Mouse (Mus musculus) lung, embryonic 15.5 days (tissue): ENCODE measurements around the gene Anxa4. TPM values are rescaled to one million over a fixed set of nuclear protein-coding genes. Genes with fewer than 3 reads are reported as not detected.

ENCODE experiments used
- ATAC-seq: fragments of 200-750 bp; cut with Nextera tagmentation; 2 replicates; pipeline ENCODE4 v1.8.0; 2017; ENCODE audit warnings: moderate number of reproducible peaks, borderline replicate concordance; ENCODE audit not compliant: low FRiP score, low TSS enrichment; ENCODE audit errors: extremely low read depth
- H3K27ac ChIP-seq: fragments of 300-500 bp; sonication (generic); 2 replicates; pipeline ENCODE4 v1.5.1; 2015; ENCODE audit warnings: moderate library complexity, mild to moderate bottlenecking, inconsistent platforms
- H3K27me3 ChIP-seq: fragments of 300-500 bp; sonication (generic); 2 replicates; pipeline ENCODE4 v1.6.1; 2015; ENCODE audit warnings: inconsistent platforms
- H3K36me3 ChIP-seq: fragments of 300-500 bp; sonication (generic); 2 replicates; pipeline ENCODE4 v1.6.1; 2015; ENCODE audit warnings: inconsistent platforms
- H3K4me1 ChIP-seq: fragments of 300-500 bp; sonication (generic); 2 replicates; pipeline ENCODE4 v1.6.1; 2015; ENCODE audit warnings: inconsistent platforms
- H3K4me2 ChIP-seq: fragments of 300-500 bp; sonication (generic); 2 replicates; pipeline ENCODE4 v1.6.1; 2015; ENCODE audit warnings: inconsistent platforms, mild to moderate bottlenecking, moderate library complexity
- H3K4me3 ChIP-seq: fragments of 300-500 bp; sonication (generic); 2 replicates; pipeline ENCODE4 v1.5.1; 2015; ENCODE audit warnings: mild to moderate bottlenecking, inconsistent platforms
- H3K9ac ChIP-seq: fragments of 300-500 bp; sonication (generic); 2 replicates; pipeline ENCODE4 v1.6.1; 2015; ENCODE audit warnings: inconsistent platforms
- H3K9me3 ChIP-seq: fragments of 300-500 bp; sonication (generic); 2 replicates; pipeline ENCODE4 v1.6.1; 2016; ENCODE audit warnings: inconsistent platforms
- WGBS: fragments of 180-500 bp; shearing (Covaris S2); methylation state at CpG from one replicate; pipeline ENCODE4 v1.1.7; 2015; 5-methylcytosine and 5-hydroxymethylcytosine counted together
- polyA plus RNA-seq: library from polyadenylated mRNA; unstranded; fragments of >200 nt; fragmentation: Nextera tagmentation; extraction: Ambion mirVana; gene quantifications from 2 replicates; pipeline ENCODE4 v1.2.1, GENCODE M21; 2015

The Anxa4 gene
- polyA plus RNA-seq, 1 experiment from 2014 or later = 130 TPM

DNA sequence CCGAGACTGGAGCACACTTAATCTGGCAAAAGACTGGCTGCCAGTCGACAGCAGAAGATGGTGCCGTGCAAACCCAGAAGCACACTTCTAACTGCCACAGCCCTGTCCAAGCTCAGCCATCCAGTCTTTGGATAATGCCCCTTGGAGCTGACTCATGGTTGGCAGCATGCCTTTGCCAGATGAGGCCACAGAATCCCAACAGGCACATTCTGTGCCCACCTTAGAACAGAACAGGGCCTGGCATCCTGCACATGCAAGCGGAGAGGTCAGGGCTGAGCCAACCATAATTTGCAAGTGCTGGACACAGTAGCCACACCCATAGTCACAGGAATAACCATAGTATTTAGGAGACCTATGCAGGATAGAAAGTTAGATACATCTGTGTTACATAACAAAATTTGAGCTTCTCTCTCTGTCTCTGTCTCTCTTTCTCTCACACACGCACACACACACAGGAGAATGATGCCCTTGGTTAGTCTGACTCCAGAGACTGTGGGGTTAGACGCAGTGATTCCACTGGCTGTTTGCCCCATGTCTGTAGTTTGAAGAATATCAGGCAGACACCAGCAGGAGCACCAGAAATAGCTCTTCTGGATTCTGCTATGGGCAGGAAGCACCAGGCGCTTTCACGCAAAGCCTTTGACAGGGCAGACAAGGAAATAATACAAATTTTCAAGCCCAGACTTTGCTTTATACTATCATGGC lies 17.2 kb downstream of the Anxa4 start:
- Histone ChIP-seq H3K4me2 (no peak overlapping the region), H3K9me3 (no peaks in the 10 kb centered on the region), H3K9ac (no peak overlapping the region), H3K27me3 (no peaks in the 10 kb centered on the region), H3K27ac (no peak overlapping the region), H3K4me3 (no peak overlapping the region), H3K36me3 (no peaks in the 10 kb centered on the region), H3K4me1 (no peaks in the 10 kb centered on the region)
- WGBS = 87% methylated on average over 8 of the region's 8 CpGs
- no peak for ATAC-seq

DNA sequence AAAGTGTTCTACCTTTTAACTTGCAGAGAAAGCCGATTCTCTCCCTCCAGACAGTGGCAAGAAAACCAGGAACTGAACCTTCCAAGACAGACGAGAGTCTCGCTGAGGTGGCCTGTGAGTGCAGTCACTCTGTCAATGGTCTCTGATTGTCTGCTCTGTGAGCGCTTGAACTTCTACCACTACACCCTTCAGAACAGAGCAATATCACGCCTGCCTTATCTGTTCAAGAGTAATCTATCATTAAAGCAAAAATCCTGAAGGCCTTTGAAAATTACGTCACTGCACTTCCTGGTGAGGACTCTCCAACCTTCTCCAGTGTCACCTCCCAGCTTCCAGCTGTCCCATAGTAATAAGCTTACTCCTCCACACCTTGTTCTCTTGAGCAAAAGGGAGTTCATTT lies 18.4 kb downstream of the Anxa4 start:
- Histone ChIP-seq H3K9me3 (no peaks in the 10 kb centered on the region), H3K27ac (no peak overlapping the region), H3K27me3 (no peaks in the 10 kb centered on the region), H3K4me1 (no peaks in the 10 kb centered on the region), H3K36me3 (no peaks in the 10 kb centered on the region), H3K4me2 (no peak overlapping the region), H3K4me3 (no peak overlapping the region), H3K9ac (no peak overlapping the region)
- 49% methylated on average over 6 of the region's 6 CpGs for WGBS
- ATAC-seq = no peak

DNA sequence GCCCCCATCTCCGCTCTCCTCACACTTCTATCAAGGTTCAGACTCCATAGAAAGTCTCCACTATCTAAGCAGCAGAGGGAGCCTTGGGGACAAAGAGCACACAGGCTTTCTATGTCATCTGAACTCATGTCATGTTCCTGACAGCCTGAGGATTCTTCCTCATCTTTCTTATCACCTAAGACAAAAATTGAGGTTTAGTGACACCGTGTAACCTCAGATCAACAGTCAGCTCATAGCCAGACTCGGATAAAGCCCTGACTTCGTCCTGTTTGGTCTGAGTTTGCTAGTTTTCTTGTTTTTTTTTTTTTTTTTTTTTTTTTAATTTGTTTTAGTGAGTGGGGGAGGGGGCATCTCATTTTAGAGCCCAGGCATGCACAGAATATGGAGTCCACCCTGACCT lies 19.6 kb downstream of the Anxa4 start:
- Histone ChIP-seq H3K27ac (no peak overlapping the region), H3K36me3 (no peaks in the 10 kb centered on the region), H3K27me3 (no peaks in the 10 kb centered on the region), H3K9ac (no peak overlapping the region), H3K9me3 (no peaks in the 10 kb centered on the region), H3K4me1 (0 out of 2 replicates have a peak, but pooled peaks cover 3% of the 10 kb centered on the region), H3K4me2 (no peak overlapping the region), H3K4me3 (no peak overlapping the region)
- 73% methylated on average over 4 of the region's 4 CpGs for WGBS
- ATAC-seq = no peak

DNA sequence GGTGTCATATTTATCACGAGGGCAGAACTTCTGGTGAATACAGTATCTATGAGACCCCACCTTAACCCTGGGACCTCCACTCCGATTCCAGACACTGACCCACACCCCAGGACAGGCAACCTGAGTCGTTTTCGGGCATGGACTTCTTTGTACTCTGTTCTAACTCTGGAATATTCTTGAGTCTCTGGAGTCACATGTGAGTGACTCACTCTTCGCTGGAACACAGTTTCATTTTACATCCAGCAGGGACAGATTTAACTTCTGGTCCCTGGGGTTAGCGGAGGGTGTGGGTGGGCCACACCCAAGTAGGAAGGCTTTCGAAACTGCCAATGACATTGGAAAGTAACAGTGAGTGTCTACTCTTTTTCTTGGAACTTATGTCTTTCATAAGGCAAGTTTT lies 20.8 kb downstream of the Anxa4 start:
- Histone ChIP-seq H3K9ac (no peak overlapping the region), H3K27ac (no peak overlapping the region), H3K4me3 (no peak overlapping the region), H3K4me2 (no peak overlapping the region), H3K36me3 (no peaks in the 10 kb centered on the region), H3K27me3 (no peaks in the 10 kb centered on the region), H3K9me3 (no peaks in the 10 kb centered on the region), H3K4me1 (0 out of 2 replicates have a peak, but pooled peaks cover 3% of the 10 kb centered on the region)
- ATAC-seq = no peak
- WGBS = 70% methylated on average over 7 of the region's 7 CpGs

DNA sequence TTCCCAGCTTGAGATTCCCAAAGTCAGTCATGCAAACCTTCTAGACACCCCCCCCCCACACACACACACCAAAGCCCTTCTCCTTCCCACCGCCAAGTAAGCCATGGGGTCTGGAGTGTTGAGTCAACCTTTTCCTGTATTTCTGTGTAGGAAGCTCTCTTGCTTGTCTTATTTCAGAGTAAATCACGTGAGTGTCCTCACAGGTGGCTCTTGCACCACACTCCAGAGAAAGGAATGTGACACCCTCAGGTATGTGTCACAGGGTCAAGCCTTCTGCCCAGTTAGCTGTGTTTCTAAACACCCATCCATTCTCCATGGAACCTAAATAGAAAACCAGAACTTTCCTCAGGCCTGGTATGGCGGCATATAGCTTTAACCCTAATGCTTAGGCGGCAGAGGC lies 24.4 kb downstream of the Anxa4 start:
- no peak for ATAC-seq
- Histone ChIP-seq H3K27me3 (no peaks in the 10 kb centered on the region), H3K36me3 (no peaks in the 10 kb centered on the region), H3K4me1 (peaks cover 9% of the 10 kb centered on the region; the same call in 1 of the 2 replicates), H3K27ac (no peak overlapping the region), H3K4me3 (no peak overlapping the region), H3K9me3 (no peaks in the 10 kb centered on the region), H3K9ac (no peak overlapping the region), H3K4me2 (no peak overlapping the region)
- WGBS = 64% methylated on average over 4 of the region's 4 CpGs

DNA sequence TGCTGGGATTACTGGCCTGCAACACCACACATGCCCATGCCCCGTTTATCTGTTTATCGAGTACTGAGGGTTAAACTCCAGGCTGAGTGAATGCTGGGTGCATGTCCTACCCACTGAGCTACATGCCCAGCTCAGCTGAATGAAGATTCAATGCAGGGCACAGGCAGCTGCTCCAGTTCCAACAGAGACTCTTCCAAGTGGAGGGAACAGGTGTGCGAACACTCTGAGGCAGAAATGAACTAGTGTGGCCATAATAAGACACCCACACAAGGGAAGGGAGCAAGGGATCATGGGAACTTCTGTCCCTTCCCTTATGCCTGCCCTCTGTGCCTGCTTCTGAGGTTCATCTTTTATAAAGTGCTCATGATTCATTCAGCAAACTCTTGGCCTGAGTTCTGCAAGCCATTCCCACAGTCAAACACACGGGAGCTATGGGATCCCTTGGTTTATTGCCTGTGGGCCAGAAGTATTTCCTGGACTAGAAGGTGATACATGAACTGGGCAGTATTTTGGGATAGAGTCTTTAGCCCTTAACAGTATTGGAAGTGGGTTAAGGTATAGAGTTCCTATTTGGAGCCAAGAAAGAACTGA lies 25.1 kb downstream of the Anxa4 start:
- Histone ChIP-seq H3K4me1 (peaks cover 9% of the 10 kb centered on the region; the same call in 1 of the 2 replicates), H3K9me3 (no peaks in the 10 kb centered on the region), H3K9ac (no peak overlapping the region), H3K27ac (no peak overlapping the region), H3K4me2 (no peak overlapping the region), H3K36me3 (no peaks in the 10 kb centered on the region), H3K27me3 (no peaks in the 10 kb centered on the region), H3K4me3 (no peak overlapping the region)
- no peak for ATAC-seq
- 80% methylated on average over 4 of the region's 4 CpGs for WGBS

DNA sequence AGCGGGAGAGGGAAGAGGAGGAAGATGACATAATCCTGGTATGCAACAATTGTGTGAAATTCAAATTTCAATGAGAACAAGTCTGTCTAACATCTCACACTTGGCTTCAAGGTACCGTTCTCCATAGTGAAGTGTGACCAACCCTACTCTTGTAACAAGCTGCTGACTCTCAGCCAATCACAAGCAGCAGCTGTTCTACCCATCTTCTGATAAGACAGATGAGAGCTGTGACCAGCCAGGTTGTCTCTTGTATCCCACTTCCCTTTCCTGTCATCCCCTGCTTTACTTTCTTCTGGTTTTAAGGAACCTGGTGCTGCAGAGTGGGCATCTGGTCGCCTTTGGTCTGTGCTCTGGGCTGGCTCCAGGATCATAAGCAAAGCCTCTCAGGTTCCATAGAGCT lies 25.9 kb downstream of the Anxa4 start:
- Histone ChIP-seq H3K36me3 (no peaks in the 10 kb centered on the region), H3K9me3 (no peaks in the 10 kb centered on the region), H3K4me2 (no peak overlapping the region), H3K9ac (no peak overlapping the region), H3K4me1 (peaks cover 9% of the 10 kb centered on the region; the same call in 1 of the 2 replicates), H3K4me3 (no peak overlapping the region), H3K27me3 (no peaks in the 10 kb centered on the region), H3K27ac (no peak overlapping the region)
- 61% methylated on average over 3 of the region's 3 CpGs for whole genome bisulfite sequencing
- ATAC-seq = no peak

DNA sequence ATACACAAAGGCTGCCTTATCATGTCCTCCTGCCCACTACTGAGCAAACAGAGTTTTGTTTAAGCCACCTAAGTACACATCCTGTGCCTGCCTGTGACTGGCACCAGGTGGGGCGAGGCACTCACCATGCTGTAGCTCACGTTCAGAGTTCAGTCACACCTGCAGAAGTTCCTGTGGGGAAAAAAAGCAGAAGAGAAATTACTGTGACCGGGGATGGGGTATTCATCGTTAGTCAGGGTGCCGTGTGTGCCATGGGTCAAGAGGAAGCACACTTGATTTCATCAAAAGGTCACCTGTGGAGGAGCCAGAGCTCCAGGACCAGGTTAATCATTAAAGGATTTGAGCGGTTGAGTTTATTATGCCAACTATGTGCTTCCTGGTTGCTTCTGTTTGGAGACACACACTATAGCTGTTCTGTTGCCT lies 27.7 kb downstream of the Anxa4 start:
- peaks cover 9% of the 10 kb centered on the region; the same call in 1 of the 2 replicates for H3K4me1 ChIP-seq
- WGBS = 41% methylated on average over 6 of the region's 6 CpGs
- peak overlapping the region; percentile 75 for H3K27ac ChIP-seq
- no peaks in the 10 kb centered on the region for H3K9me3 ChIP-seq
- no peaks in the 10 kb centered on the region for H3K27me3 ChIP-seq
- ATAC-seq = peak; percentile 42; the same call in 1 of the 2 replicates
- no peak overlapping the region for H3K4me2 ChIP-seq
- no peaks in the 10 kb centered on the region for H3K36me3 ChIP-seq
- H3K9ac ChIP-seq = no peak overlapping the region
- H3K4me3 ChIP-seq = no peak overlapping the region

DNA sequence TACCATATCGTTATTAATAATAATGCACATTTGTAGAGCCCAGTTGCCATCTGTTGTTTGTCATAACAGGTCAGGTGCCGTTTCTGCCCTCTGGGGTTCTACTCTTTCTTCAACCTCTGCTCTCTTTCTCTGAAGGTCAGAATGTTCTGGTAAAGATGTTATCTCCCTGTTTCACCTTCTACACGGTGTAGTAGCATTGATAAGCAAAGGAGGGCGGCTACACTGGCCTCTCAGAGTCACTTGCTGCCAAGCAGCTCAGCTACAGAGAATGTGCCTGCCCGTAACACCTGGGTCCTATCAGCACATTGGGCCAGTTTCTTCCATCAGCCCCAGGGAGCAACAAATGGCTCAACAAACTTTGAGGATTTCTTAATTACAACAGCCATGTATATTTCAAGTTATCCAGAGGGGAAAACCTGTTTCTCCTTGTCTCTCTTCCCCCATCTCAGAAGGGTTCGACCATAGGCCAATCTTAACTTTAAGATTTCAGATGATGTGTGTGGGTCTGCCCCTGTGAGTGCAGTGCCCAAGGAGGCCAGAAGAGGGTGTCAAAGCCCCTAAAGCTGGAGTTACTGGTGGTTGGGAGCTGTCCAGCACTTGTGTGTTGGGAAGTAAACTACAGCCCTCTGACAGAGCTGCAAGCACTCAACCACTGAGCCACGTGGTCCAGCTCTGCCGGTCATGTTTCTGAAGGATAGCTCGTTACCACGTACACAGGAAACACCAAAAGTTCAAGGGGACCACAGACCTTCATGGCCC lies 39.1 kb downstream of the Anxa4 start:
- WGBS = 86% methylated on average over 10 of the region's 10 CpGs
- H3K4me3 ChIP-seq = no peak overlapping the region
- no peak overlapping the region for H3K4me2 ChIP-seq
- no peak overlapping the region for H3K27ac ChIP-seq
- no peaks in the 10 kb centered on the region for H3K27me3 ChIP-seq
- no peaks in the 10 kb centered on the region for H3K4me1 ChIP-seq
- no peak for ATAC-seq
- H3K36me3 ChIP-seq = peaks cover 26% of the 10 kb centered on the region
- H3K9ac ChIP-seq = no peak overlapping the region
- no peaks in the 10 kb centered on the region for H3K9me3 ChIP-seq

DNA sequence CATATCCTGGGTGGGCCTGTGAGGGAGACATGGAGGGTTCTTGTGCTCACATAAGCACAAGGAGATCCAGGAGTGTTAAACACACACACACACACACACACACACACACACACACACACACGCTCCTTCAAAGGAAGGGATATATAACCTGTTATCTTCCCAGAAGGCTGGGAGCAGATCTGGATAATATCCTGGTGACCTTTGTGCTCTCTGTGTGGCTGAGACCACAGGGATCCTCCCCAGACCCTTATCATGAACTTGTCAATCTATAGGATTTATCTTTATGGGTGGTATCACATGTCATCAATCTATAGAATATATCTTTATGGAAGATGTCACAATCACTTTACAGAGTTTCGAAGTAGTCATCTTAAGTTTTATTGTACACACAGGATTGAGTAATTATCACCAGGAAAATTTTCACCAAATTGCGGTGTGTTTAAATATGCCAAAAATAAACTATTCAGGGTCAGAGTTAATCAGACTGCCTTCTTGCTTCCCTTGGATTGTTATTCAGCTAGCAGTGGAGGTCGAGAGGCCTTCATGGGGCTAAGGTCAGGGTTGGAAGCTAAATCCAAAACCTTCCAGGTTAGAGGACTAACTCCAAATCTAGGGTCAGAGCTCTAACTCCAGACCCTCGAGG lies 40.4 kb downstream of the Anxa4 start:
- no peaks in the 10 kb centered on the region for H3K9me3 ChIP-seq
- H3K4me2 ChIP-seq = no peak overlapping the region
- H3K27me3 ChIP-seq = no peaks in the 10 kb centered on the region
- H3K4me1 ChIP-seq = no peaks in the 10 kb centered on the region
- WGBS = 70% methylated on average over 5 of the region's 5 CpGs
- peaks cover 26% of the 10 kb centered on the region for H3K36me3 ChIP-seq
- no peak overlapping the region for H3K4me3 ChIP-seq
- H3K27ac ChIP-seq = no peak overlapping the region
- no peak overlapping the region for H3K9ac ChIP-seq
- no peak for ATAC-seq

DNA sequence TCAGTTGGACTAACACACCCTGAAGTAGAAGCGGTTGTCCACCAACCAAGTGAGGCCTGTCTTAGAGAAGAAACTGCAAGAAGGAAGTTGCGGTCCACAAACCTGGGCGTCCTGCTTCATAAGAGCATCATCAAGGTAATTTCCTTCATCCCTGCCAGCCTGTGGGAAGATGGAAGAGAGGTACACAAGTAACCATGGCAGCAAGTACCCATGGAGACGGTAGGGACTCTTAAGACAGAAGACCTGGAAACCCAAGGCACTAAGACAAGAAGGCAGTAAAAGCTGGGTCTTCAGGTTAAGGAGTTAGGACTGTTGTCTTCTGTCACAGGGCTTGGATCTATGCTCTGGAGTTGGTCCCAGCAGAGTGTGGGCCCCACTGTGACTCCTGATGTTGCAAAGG lies 42.4 kb downstream of the Anxa4 start:
- Histone ChIP-seq H3K4me2 (no peak overlapping the region), H3K27me3 (no peaks in the 10 kb centered on the region), H3K9me3 (no peaks in the 10 kb centered on the region), H3K4me1 (no peaks in the 10 kb centered on the region), H3K9ac (no peak overlapping the region), H3K36me3 (peaks cover 25% of the 10 kb centered on the region), H3K27ac (no peak overlapping the region), H3K4me3 (no peak overlapping the region)
- no peak for ATAC-seq
- WGBS = 90% methylated on average over 4 of the region's 4 CpGs

DNA sequence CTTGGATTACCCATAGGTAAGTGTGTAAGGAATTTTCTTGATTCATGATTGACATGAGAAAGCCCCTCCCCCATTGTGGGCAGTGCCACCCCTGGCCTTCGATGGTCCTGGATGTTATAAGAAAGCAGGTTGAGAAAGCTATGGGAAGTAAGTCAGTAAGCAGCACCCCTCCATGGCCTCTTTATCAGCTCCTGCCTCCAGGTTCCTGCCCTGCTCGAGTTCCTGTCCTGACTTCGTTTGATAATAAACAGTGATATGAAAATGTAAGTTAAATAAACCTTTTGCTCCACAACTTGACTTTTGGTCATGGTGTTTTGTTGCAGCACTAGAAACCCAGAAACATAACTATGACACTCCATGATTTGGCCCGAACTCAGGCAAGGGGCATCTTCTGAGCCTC lies 43.6 kb downstream of the Anxa4 start:
- 59% methylated on average over 4 of the region's 4 CpGs for WGBS
- Histone ChIP-seq H3K4me3 (no peak overlapping the region), H3K4me2 (no peak overlapping the region), H3K9me3 (no peaks in the 10 kb centered on the region), H3K4me1 (no peaks in the 10 kb centered on the region), H3K27ac (no peak overlapping the region), H3K27me3 (no peaks in the 10 kb centered on the region), H3K9ac (no peak overlapping the region), H3K36me3 (peaks cover 19% of the 10 kb centered on the region; the same call in 1 of the 2 replicates)
- ATAC-seq = no peak
